Mouse (Mus musculus) myocyte (in vitro differentiated cells): ENCODE measurements at regions not wholly inside any gene's neighbourhood (a gene's known extent, or its start where the extent isn't known, plus 50 kb on each side); places are given as distances from the start of the nearest gene placed in this dataset.
A peak's percentile ranks its signal among the peaks of the same experiment; 100 is the strongest.

Experiments
- H3K27me3 ChIP-seq: one replicate; pipeline ENCODE4 v1.6.1; 2011; ENCODE audit not compliant: control insufficient read depth, insufficient read depth, insufficient read length
- H3K36me3 ChIP-seq: one replicate; pipeline ENCODE4 v1.6.1; 2011; ENCODE audit not compliant: control insufficient read depth, insufficient read depth
- H3K4me2 ChIP-seq: one replicate; pipeline ENCODE4 v1.6.1; 2011; ENCODE audit warnings: low read depth, control low read depth
- H3K4me3 ChIP-seq: one replicate; pipeline ENCODE4 v1.5.1; 2011; ENCODE audit warnings: mild to moderate bottlenecking, control low read depth, moderate library complexity
- H3K79me2 ChIP-seq: one replicate; pipeline ENCODE4 v1.6.1; 2011; ENCODE audit not compliant: control insufficient read depth, insufficient read depth
- H3ac ChIP-seq: one replicate; pipeline ENCODE4 v1.6.1; 2011; ENCODE audit not compliant: control insufficient read depth, insufficient read length
- CEBPB ChIP-seq: IDR thresholded peaks from 2 replicates; pipeline ENCODE4 v1.6.1; 2011; ENCODE audit warnings: mild to moderate bottlenecking, moderate library complexity; ENCODE audit not compliant: poor library complexity, insufficient read depth, severe bottlenecking
- E2F4 ChIP-seq: IDR thresholded peaks from one replicate; pipeline ENCODE4 v1.6.1; 2011; ENCODE audit warnings: mild to moderate bottlenecking, control low read depth, moderate library complexity; ENCODE audit not compliant: insufficient read depth
- MAX ChIP-seq: IDR thresholded peaks from one replicate; pipeline ENCODE4 v1.6.1; 2011; ENCODE audit warnings: low read depth, mild to moderate bottlenecking, control low read depth
- MYOD1 ChIP-seq, 3 experiments: IDR thresholded peaks; one replicate each; pipeline ENCODE4 v1.6.1; 2011; ENCODE audit warnings: control low read depth in 2 of 3, low read depth in 2 of 3, mild to moderate bottlenecking in 2 of 3, moderate library complexity in 1 of 3; ENCODE audit not compliant: insufficient read length in 2 of 3, control insufficient read depth in 1 of 3
- MYOG ChIP-seq, 3 experiments: IDR thresholded peaks; one replicate each; pipeline ENCODE4 v1.6.1; 2011; ENCODE audit warnings: control low read depth in 2 of 3, low read depth in 2 of 3, mild to moderate bottlenecking in 2 of 3; ENCODE audit not compliant: insufficient read length in 2 of 3, control insufficient read depth in 1 of 3, insufficient read depth in 1 of 3
- POLR2A ChIP-seq: IDR thresholded peaks from one replicate; pipeline ENCODE4 v1.6.1; 2011; ENCODE audit warnings: low read depth, mild to moderate bottlenecking, control low read depth, moderate library complexity; ENCODE audit not compliant: insufficient read length
- POLR2AphosphoS2 ChIP-seq: IDR thresholded peaks from one replicate; pipeline ENCODE4 v1.6.1; 2011; ENCODE audit warnings: low read depth, control low read depth; ENCODE audit not compliant: insufficient read length
- REST ChIP-seq: IDR thresholded peaks from one replicate; pipeline ENCODE4 v1.6.1; 2011; ENCODE audit warnings: mild to moderate bottlenecking, control low read depth, moderate library complexity; ENCODE audit not compliant: insufficient read depth, insufficient read length
- SRF ChIP-seq: IDR thresholded peaks from one replicate; pipeline ENCODE4 v1.6.1; 2011; ENCODE audit warnings: low read depth; ENCODE audit not compliant: control insufficient read depth, insufficient read length
- TCF12 ChIP-seq: IDR thresholded peaks from one replicate; pipeline ENCODE4 v1.6.1; 2011; ENCODE audit warnings: mild to moderate bottlenecking, control low read depth; ENCODE audit not compliant: poor library complexity, insufficient read depth, severe bottlenecking
- TCF3 ChIP-seq: IDR thresholded peaks from one replicate; pipeline ENCODE4 v1.6.1; 2011; ENCODE audit warnings: low read depth, control low read depth; ENCODE audit not compliant: insufficient read length
- USF1 ChIP-seq: IDR thresholded peaks from one replicate; pipeline ENCODE4 v1.6.1; 2011; ENCODE audit warnings: low read depth, mild to moderate bottlenecking, control low read depth, moderate library complexity

- no peak for TF ChIP-seq SRF
- no peak for TF ChIP-seq REST
- TF ChIP-seq E2F4: no peak
- no peak for TF ChIP-seq MYOD1 (IDR thresholded peaks at IDR 0.05; ENCODE audit: control insufficient read depth in 1 of 3, insufficient read length in 2 of 3, low read depth in 2 of 3)
- no peak for TF ChIP-seq CEBPB
- TF ChIP-seq MAX: no peak
- no peak for TF ChIP-seq TCF3
- H3K79me2 ChIP-seq: no peaks in the 10 kb centered on the region
Measured at GRCm38 (mm10) chr1:186425421-186425820, 280.4 kb downstream of the Tgfb2 start.

DNA sequence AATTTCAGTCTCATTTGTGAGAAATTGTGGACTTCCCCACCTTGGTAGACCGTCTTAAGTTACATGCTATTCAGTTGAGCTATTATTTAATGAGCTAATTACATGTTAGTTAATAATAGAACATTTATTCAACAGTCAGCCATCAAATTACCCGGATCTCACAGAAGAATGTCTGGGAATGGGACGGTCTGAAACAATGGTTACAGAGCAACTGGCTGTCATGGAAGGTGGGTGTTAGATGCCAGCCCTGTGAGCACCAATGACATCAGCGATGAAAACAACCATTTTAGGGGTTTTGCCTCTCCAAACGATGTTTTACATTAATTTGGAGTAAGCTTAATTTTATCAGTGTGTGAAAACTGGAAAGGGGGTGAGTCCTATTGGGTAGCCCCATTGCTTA lies 281.7 kb downstream of the Tgfb2 start:
- Histone ChIP-seq H3K4me3 (no peak overlapping the region), H3K27me3 (no peaks in the 10 kb centered on the region), H3ac (no peak overlapping the region), H3K79me2 (no peaks in the 10 kb centered on the region), H3K36me3 (no peaks in the 10 kb centered on the region), H3K4me2 (no peak overlapping the region)
- TF ChIP-seq CEBPB (no peak), MAX (no peak), TCF3 (no peak)

More at GRCm38 (mm10) chr1:186425421-186425820, 280.4 kb downstream of the Tgfb2 start:
- Histone ChIP-seq H3K27me3 (no peaks in the 10 kb centered on the region), H3K36me3 (no peaks in the 10 kb centered on the region), H3K4me3 (no peak overlapping the region), H3ac (no peak overlapping the region), H3K4me2 (no peak overlapping the region)

- no peaks in the 10 kb centered on the region for H3K79me2 ChIP-seq
- no peak overlapping the region for H3K4me2 ChIP-seq
- no peaks in the 10 kb centered on the region for H3K36me3 ChIP-seq
- H3K27me3 ChIP-seq: no peaks in the 10 kb centered on the region
- H3ac ChIP-seq: no peak overlapping the region
- no peak overlapping the region for H3K4me3 ChIP-seq
- no peak for TF ChIP-seq TCF3
- TF ChIP-seq SRF: no peak
- TF ChIP-seq USF1: no peak
- no peak for TF ChIP-seq POLR2A
- no peak for TF ChIP-seq E2F4
- TF ChIP-seq MYOG (IDR thresholded peaks at IDR 0.05; ENCODE audit: control insufficient read depth in 1 of 3, insufficient read depth in 1 of 3, insufficient read length in 2 of 3, low read depth in 2 of 3): no peak
- no peak for TF ChIP-seq REST
- no peak for TF ChIP-seq MAX
- no peak for TF ChIP-seq CEBPB
Measured at GRCm38 (mm10) chr1:186417101-186417500, 288.7 kb downstream of the Tgfb2 start.

DNA sequence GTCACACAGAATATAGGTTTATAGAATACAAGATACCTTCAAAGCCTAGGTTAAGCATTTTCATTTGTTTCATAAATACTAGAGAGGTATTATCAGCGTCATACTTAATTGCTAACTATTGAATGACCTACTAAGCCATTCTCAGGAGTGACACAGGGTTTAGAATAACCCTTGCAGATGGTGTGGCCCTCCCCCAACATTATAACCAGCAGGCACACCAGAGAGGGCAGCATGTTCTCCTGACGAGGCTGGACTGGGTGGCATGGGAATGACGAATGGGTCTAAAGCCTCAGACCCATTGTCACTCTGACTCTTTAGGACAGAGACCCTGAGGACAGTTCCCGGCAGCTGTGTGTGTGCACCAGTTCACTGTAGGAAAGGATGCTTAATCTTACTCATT lies 290.5 kb downstream of the Tgfb2 start:
- no peak for TF ChIP-seq USF1
- TF ChIP-seq CEBPB: no peak
- no peak for TF ChIP-seq POLR2A
- TF ChIP-seq MYOG (IDR thresholded peaks at IDR 0.05; ENCODE audit: control insufficient read depth in 1 of 3, insufficient read depth in 1 of 3, insufficient read length in 2 of 3, low read depth in 2 of 3): no peak
- TF ChIP-seq TCF12: no peak
- no peak for TF ChIP-seq SRF
- no peak for TF ChIP-seq MAX
- no peak for TF ChIP-seq TCF3
- TF ChIP-seq MYOD1 (IDR thresholded peaks at IDR 0.05; ENCODE audit: control insufficient read depth in 1 of 3, insufficient read length in 2 of 3, low read depth in 2 of 3): no peak
- TF ChIP-seq POLR2AphosphoS2: no peak
- Histone ChIP-seq H3K79me2 (no peaks in the 10 kb centered on the region), H3K4me3 (no peak overlapping the region), H3K27me3 (no peaks in the 10 kb centered on the region), H3ac (no peak overlapping the region), H3K4me2 (no peak overlapping the region), H3K36me3 (no peaks in the 10 kb centered on the region)

DNA sequence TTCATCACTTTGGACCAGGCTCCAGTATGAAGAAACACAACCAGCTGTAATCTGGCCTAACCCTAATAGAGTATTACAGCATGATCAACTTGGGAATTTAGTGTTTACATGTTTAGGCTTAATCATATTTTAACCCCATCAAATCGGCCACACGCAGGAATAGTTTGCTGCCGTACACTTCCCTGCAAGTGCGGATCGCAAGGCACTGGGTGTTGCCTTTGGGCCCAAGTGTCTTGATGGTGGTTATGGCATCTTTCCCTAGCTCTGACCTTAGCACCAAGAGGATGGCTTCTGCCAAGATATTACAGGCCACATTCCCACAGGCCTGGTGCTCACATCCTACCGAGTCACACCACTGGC lies 291.9 kb downstream of the Tgfb2 start:
- Histone ChIP-seq H3K36me3 (no peaks in the 10 kb centered on the region), H3K4me3 (no peak overlapping the region), H3K4me2 (no peak overlapping the region), H3K79me2 (no peaks in the 10 kb centered on the region), H3ac (no peak overlapping the region), H3K27me3 (no peaks in the 10 kb centered on the region)
- TF ChIP-seq MYOG (IDR thresholded peaks at IDR 0.05; ENCODE audit: control insufficient read depth in 1 of 3, insufficient read depth in 1 of 3, insufficient read length in 2 of 3, low read depth in 2 of 3): peak in 1 of 3 experiments; percentile 4
- no peak for TF ChIP-seq POLR2A
